Mouse (Mus musculus) adrenal gland, adult 8-10 months (tissue): Measurements from ENCODE around the gene Rps25. TPM values are rescaled to one million over a fixed set of nuclear protein-coding genes. Genes with fewer than 3 reads are reported as not detected.
"Not testable (repeated sequence)": the region's sequence is repeated elsewhere in the genome, so short reads cannot be mapped to it uniquely, and the experiment has no call there.

Experiments
- DNase-seq: peaks from one replicate; pipeline ENCODE4 v3.0.0; 2022
- total RNA-seq, 4 experiments: library from RNA; stranded (reverse); gene quantifications; 2 replicates each; pipeline ENCODE4 v1.2.4; 2022

The Rps25 gene
- 1,000 to 10,000 TPM; 1,115 to 1,314 (median 1,244) TPM for total RNA-seq

DNA sequence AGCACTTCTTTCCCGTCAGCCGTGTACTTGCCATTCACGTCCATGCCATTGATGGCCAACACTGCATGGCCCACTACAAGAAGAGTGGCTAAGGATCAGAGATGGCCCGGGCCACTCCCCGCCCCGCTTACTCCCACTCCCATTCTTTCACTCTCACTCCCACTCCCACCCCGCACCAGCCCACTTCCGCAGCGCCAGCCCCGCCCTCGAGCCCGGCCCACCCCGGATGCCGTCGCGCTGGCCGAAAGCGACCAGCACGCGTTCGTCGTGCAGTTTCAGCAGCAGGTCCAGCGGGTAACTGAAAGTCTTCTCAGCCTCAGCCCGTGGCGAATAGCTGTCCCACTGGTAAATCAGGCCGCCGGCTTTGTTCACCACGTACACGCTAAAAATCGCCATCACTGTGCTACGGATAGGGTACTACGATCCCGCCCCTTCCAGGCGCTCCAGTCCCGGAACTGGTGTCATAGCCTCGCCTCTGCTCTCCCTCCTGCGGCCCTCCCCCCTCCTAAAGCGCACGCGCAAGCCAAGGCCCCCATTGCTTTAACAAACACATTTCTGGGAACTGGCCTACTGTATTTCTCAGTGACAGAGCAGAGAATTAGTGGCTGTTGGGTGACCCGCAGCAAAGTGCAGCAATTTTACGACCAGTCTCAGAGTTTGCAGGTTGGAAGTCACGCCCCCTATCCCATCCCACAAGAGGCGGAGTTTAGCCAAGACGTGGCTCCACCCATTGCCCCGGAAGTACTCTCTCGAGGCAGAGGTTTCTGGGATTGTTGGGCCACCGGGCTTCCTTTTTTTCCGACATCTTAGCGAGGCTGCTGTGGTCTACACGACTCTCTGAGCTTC is at the start of gene Rps25, which contains the start of gene Trappc4:
Gene Rps25, plus strand, starts transcription at position 234 of the 846 bp plus-strand sequence.
Gene Trappc4, minus strand, starts transcription at position 695 of the 846 bp plus-strand sequence.
- peak; percentile 87 for DNase-seq

GRCm38 (mm10) chr9:44357207-44357606 is 49.7 kb upstream of the Rps25 start:
- no peak for DNase-seq

- peak; percentile 94 for DNase-seq
These were observed 45.6 kb upstream of the Rps25 start, which contains the start of gene Vps11 for GRCm38 (mm10) chr9:44361190-44361917. Vps11 (minus strand) TSS chr9:44361670.

- not testable (repeated sequence) for DNase-seq
These were observed 45.0 kb upstream of the Rps25 start for GRCm38 (mm10) chr9:44361931-44362330.

DNA sequence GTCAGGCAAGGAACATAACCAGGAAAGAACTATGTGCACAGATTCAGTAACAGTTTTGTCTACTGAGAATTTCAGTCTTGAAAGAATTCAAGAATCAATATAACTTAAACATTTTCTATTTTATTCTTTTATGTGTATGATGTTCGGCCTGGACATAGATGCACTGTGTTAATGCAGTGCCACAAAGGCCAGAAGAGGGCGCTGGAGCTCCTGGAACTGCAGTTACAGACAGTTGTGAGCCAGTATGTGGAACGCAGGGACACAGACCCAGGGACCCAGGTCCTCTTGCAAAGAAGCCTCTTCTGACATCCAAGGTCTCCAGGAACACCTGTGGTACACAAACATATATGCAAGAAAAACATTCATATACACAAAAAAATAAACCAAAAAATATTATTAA is 42.5 kb upstream of the Rps25 start:
- DNase-seq: no peak

GRCm38 (mm10) chr9:44373386-44373785 is 33.6 kb upstream of the Rps25 start:
- DNase-seq: no peak

DNA sequence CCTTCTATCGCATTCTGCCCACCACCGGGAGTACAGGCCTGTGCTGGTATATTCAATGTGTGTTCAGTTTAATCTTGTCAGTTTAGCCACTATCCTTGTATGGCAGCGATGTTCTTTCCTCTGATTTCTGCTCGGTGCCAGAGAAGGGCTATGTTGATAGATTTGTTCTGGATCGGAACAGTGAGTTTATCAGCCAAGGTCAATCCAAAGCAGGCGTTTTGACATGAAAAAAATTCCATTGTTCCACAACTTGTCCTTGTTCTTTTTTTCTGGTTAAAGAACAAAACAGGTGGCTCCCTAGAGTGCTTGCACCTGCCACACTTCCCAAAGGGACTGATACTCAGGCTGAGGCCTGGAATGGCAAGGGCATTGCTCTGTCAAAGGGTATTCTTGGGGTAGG is 30.8 kb upstream of the Rps25 start:
- DNase-seq: no peak

- DNase-seq: not testable (repeated sequence)
These were observed 29.6 kb upstream of the Rps25 start for GRCm38 (mm10) chr9:44377335-44377734.

GRCm38 (mm10) chr9:44378153-44378730 is 28.7 kb upstream of the Rps25 start:
- DNase-seq: no peak

GRCm38 (mm10) chr9:44379054-44379834 is 27.7 kb upstream of the Rps25 start, which contains the start of gene Hyou1:
Hyou1 (plus strand) TSS chr9:44379490.
- DNase-seq: peak; percentile 98

DNA sequence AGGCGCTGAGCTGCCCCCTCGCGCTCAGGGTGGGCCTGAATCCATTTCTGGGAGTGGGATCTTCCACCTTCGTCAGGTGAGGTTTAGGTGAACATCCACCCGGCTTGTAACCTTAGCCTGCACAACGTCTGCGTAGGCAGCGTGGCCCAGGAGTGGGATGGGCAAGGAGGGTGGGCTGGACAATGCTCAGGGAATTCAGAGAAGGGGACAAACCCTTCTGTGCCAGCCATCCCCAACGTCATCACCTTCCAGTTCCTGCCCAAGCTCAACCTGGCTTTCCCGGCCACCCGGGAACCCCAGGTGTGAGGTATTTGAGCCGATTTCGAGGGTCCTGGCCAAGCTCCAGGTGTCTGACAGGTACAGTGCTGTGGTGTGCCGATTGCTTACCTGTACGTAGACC is 27.1 kb upstream of the Rps25 start:
- DNase-seq: no peak

DNA sequence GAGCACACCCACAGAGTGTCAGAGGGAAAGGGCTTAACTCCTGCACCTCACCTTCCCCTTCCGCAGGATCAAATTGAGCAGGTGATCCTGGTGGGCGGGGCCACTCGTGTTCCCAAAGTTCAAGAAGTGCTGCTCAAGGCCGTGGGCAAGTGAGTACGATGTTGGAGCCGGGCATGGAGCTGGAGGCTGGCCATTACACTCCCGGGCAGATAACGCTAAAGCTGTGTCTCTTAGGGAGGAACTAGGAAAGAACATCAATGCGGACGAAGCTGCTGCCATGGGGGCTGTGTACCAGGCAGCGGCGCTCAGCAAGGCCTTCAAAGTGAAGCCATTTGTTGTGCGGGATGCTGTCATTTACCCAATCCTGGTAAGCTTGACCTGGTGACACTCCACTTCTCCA is 22.3 kb upstream of the Rps25 start:
- DNase-seq: no peak

GRCm38 (mm10) chr9:44387221-44387620 is 19.7 kb upstream of the Rps25 start:
- no peak for DNase-seq

DNA sequence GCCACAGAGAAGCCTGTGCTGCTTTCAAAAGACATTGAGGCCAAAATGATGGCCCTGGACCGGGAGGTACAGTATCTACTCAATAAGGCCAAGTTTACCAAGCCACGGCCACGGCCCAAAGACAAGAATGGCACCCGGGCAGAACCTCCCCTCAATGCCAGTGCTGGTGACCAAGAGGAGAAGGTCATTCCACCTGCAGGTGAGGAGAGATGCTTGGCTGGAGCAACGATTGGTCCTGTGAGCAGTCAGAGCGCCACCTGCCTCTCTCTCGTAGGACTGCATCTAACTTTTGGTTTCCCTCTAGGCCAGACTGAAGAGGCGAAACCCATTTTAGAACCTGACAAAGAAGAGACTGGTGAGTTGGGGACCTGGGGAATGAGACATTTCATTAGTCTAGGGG is 17.7 kb upstream of the Rps25 start:
- no peak for DNase-seq

DNA sequence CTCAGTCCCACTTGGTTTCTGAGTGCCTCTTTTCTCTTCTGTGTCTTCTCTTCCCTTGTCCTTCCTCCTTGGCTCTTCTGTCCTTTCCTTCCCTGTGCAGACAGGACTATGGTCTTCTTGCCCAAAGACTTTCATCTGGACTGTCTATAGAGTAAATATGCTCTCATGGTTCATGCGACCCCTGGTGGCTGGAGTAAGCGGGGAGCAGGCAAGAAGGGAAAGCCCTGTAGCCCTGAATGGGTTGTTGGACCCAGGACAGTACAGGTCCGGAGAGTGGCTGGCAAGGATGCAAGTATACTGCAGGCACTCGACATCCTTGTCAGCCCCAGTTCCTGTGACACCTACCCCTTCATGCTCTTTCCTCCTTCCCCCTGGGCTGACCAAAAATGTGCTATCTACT is 15.5 kb upstream of the Rps25 start:
- no peak for DNase-seq

DNA sequence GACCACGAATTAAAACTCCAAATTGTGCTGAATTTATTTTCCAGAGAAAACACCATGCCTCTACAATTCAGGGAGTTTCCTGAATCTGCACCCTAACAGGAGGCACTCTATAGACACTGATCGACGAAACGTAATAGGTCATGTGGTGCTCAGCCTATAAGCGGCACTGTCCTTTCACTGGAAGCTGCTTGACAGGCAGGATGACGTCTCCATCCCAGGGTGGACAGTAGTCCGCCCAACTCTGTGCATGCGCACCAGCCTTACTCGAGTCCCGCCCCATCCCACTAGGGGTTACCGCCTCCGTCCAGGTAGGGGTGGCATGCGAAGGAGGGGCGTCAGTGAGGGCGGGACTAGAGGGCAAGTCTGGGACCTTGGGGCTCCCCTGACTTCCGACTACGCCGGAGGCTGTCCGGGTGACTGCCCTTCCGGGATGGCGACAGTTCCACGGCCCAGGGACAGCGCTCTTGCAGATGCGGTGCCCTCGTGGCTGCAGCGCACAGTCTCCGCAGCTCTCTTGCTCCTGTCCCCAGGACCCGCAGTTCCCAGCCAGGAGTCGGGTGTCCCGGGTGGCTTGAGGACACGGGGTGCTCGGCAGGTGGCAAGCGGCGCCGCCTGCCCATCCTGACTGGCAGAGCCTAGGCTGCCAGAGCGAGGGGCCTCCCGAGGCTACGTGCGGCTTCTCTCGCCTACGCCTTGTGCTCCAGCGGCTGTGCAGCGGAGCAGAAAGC is 10.1 kb upstream of the Rps25 start, which contains the start of gene Slc37a4:
Gene Slc37a4, plus strand, starts transcription at position 169 of the 728 bp plus-strand sequence.
- DNase-seq: peak; percentile 99

DNA sequence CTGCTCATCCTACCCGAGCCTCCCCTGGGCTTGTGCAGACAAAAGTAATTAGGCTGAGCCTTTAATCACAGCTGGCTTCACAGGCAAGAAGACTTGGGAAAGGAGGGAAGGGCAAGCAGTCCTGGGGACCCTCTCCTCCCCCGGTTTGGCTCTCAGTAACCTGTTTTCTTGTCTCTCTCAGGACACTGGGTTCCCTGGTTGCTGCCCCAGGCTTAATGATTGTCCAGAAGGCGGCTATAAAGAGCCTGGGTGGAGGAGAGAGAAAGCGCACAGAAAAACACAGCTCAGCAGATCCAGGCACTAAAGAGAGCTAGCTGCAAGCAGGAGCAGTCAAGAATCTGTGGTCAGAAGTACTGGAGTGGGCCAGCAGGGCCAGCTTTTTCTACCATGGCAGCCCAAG is 8.9 kb upstream of the Rps25 start:
- no peak for DNase-seq

DNA sequence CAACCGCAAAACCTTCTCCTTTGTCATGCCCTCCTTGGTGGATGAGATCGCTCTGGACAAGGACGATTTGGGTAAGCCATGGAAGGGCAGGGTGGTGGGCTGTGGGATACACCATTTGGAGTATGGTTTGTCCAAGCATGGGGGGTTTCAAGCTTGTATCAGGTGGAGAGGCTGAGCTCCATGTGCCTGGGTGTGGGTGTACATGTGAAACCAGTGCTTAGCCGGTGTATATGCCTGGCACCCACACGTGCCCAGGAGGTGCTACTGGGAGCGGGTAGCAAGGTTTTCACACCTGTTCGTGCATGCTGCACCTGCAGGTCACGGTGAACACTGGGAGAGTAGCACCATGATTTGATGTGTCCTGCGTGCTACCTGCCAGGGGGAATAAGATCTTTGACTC is 8.4 kb upstream of the Rps25 start:
- DNase-seq: no peak

DNA sequence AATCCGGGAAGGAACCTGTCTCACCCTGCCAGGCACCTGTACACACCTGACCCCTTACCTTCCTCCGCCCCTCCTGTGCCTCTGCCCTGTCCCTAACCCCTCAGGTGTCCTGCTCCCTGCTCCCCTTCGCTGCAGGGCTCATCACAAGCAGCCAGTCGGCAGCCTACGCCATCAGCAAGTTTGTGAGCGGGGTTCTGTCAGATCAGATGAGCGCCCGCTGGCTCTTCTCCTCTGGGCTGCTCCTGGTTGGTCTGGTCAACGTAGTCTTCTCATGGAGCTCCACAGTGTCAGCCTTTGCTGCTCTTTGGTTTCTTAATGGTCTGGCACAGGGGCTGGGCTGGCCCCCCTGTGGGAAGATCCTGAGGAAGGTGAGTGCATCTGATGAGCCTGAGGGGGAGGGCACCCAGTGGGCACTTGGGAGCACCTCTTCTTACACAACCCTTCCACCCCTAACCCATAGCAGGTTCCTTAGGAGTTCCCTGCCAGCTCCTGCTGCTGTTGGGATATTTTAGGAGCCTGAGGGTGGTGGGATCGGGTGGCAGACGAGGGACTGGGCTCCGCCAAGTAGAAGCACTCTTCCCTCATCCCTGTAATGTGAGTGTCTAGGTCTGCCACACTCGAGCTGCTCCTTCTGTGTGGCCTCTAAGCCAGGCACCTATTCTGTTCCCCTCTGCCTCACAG is 7.7 kb upstream of the Rps25 start:
- DNase-seq: no peak

- DNase-seq: no peak
These were observed 7.2 kb upstream of the Rps25 start for GRCm38 (mm10) chr9:44399795-44400114.

DNA sequence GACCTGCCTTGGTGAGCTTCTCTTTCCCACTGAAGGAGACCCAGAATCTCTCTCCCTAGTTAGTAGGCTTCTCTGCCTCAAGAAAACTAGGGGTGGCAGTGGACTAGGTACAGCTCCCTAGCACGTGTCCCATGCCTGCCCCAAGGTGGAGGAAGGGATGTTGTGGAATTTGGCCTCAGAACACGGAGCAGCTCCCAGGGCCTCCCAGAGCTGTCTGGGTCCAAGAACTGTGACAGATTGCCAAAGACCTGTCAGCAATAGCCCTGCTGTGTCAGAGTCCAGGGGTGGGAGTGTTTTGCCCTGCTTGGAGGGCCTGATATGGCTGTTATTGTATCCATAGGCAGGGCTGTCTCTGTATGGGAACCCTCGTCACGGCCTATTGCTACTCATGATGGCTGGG is 5.9 kb upstream of the Rps25 start:
- no peak for DNase-seq
